Mouse (Mus musculus) megakaryocyte, embryonic 14.5 days (primary cell): ENCODE results near the gene Rnf169.

Experiments
- FLI1 ChIP-seq: IDR thresholded peaks from 2 replicates; pipeline ENCODE4 v1.6.1; 2012; ENCODE audit warnings: low read length, inconsistent platforms, mixed read lengths
- GATA1 ChIP-seq: IDR thresholded peaks from 3 replicates; pipeline ENCODE4 v1.6.1; 2012; ENCODE audit warnings: mixed read lengths, low read length, inconsistent platforms, borderline replicate concordance

- TF ChIP-seq GATA1 (no peak), FLI1 (no peak)
Measured at GRCm38 (mm10) chr7:99975819-99976575, 4.3 kb downstream of the Rnf169 start.
